10 mouse cellular contexts compared by ENCODE assay signal in genomic region chr13:24551100-24551931, GRCm38 (mm10). TPM values are rescaled to one million over a fixed set of nuclear protein-coding genes. Genes with fewer than 3 reads are reported as not detected.
DNase-seq lines count a peak whose midpoint lies in the region; ATAC-seq lines count a peak whose summit lies in the region.
"Had no signal": no experiment of that assay in that cellular context is flagged by ENCODE, and none has a peak within 500 bp of the region (broad histone marks: within the 10 kb centered on the region; RNA-seq: fewer than 3 reads in every experiment).

No protein-coding gene starts in this region.

- no peaks in the 10 kb centered on the region for H3K27me3 ChIP-seq in heart, embryonic 10.5 days (ENCODE audit: insufficient read depth, poor library complexity, severe bottlenecking)
- H3K27me3 ChIP-seq: limb, embryonic 13.5 days; neural tube, embryonic 12.5 days had no signal

- 46% methylated on average over 14 of the region's 14 CpGs for WGBS in heart, embryonic 10.5 days

- DNase-seq in heart, embryonic 10.5 days (ENCODE audit: low spot score) = peak; percentile 67
- no peak for DNase-seq in heart, adult 11 months
- DNase-seq in thymus, postnatal 4 days = peak; percentile 4
- DNase-seq in thymus, postnatal 36 days = no peak
- DNase-seq in adrenal gland, adult 18-20 months (ENCODE audit: low spot score in 2 of 2) = no peak
- no peak for DNase-seq in layer of hippocampus, postnatal 36 days
- DNase-seq in Muller cell, postnatal 12 days (ENCODE audit: inconsistent ontology term) = no peak

- H3K27ac ChIP-seq in heart, embryonic 10.5 days = peak overlapping the region; percentile 62; the same call in 1 of the 2 replicates
- H3K27ac ChIP-seq: limb, embryonic 13.5 days; neural tube, embryonic 12.5 days had no signal

- no peaks in the 10 kb centered on the region for H3K9me3 ChIP-seq in heart, embryonic 10.5 days
- H3K9me3 ChIP-seq: limb, embryonic 13.5 days; neural tube, embryonic 12.5 days had no signal

- no peak overlapping the region for H3K4me3 ChIP-seq in heart, embryonic 10.5 days
- H3K4me3 ChIP-seq: limb, embryonic 13.5 days; neural tube, embryonic 12.5 days had no signal

- peaks cover 46% of the 10 kb centered on the region for H3K4me1 ChIP-seq in heart, embryonic 10.5 days
- H3K4me1 ChIP-seq: neural tube, embryonic 12.5 days had no signal

- no peaks in the 10 kb centered on the region for H3K36me3 ChIP-seq in heart, embryonic 10.5 days
- H3K36me3 ChIP-seq: limb, embryonic 13.5 days; neural tube, embryonic 12.5 days had no signal

- peak; percentile 94 for ATAC-seq in megakaryocyte progenitor cell, adult 5-6 weeks (replicated peaks; ENCODE audit: poor library complexity)

RNA-seq across cellular contexts. Expression of gene Ripor2, which starts 30.7 kb away (rescaled TPM):
- 5.2 and 6.8 TPM in 2 replicates for polyA plus RNA-seq in heart, embryonic 10.5 days (2016; fragmentation: Nextera tagmentation; extraction: Ambion mirVana)
- 37.6 and 50.4 TPM in 2 replicates for total RNA-seq in megakaryocyte progenitor cell, adult 5-6 weeks (2015)
- total RNA-seq in megakaryocyte progenitor cell, adult 5-6 weeks (2017) = 24.0 and 28.9 TPM in 2 replicates
- total RNA-seq in adrenal gland, adult 18-20 months (2021) = 1 to 10 TPM; 3.7 to 3.8 TPM
- 10 to 100 TPM; 75.7 to 81.1 TPM for total RNA-seq in layer of hippocampus, postnatal 36 days (2021)

Comparison
In these comparisons a context has a peak if more than half of its experiments do, and no peak if none do; other contexts are left out.
1. DNase-seq: peak in heart, embryonic 10.5 days (single experiment) and thymus, postnatal 4 days (single experiment); none in heart, adult 11 months (single experiment), thymus, postnatal 36 days (0 of 2), adrenal gland, adult 18-20 months (0 of 2), layer of hippocampus, postnatal 36 days (0 of 2) and Muller cell, postnatal 12 days (single experiment).
2. RNA of gene Ripor2, which starts 30.7 kb away (total RNA-seq): 75.7 to 81.1 TPM in layer of hippocampus, postnatal 36 days and 24.0 to 50.4 TPM in megakaryocyte progenitor cell, adult 5-6 weeks; 3.7 to 3.8 TPM in adrenal gland, adult 18-20 months; every median in the first group is over 4 times any median in the second.